Mouse (Mus musculus): Measurements from ENCODE around the gene Mdh1.

DNA sequence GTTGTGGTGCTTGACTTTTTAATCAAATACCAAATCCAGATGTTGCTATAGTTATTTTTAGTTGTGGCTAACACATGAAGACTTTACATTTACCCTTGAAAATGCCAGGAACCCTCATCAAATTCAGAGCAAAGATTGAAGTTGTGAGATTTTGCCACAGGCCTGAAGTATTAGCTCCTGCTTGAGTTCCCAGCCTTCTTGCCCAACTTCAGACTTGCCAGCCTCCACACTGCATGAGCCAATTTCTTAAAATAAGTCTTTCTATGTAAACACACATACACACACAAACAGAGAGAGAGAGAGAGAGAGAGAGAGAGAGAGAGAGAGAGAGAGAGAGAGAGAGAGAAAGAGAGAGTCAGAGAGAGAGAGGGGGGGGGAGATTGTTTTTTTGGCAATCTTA, 26.2 kb downstream of the Mdh1 start:
- no peak for TF ChIP-seq CTCF (IDR thresholded peaks at IDR 0.05; ENCODE audit: extremely low read depth, insufficient read length, insufficient replicate concordance, low read depth, low read length)
- no peak for TF ChIP-seq POLR2A (IDR thresholded peaks at IDR 0.05; ENCODE audit: low read depth, low read length)
